Mouse (Mus musculus) fat pad, adult 2 months (tissue): ENCODE measurements around the gene Stmn3.

Source experiments
- DNase-seq: peaks from one replicate; pipeline ENCODE4 v3.0.0-alpha.2; 2011; ENCODE audit warnings: low read depth, low spot score; ENCODE audit errors: extremely low read depth

Stmn3 gene

DNA sequence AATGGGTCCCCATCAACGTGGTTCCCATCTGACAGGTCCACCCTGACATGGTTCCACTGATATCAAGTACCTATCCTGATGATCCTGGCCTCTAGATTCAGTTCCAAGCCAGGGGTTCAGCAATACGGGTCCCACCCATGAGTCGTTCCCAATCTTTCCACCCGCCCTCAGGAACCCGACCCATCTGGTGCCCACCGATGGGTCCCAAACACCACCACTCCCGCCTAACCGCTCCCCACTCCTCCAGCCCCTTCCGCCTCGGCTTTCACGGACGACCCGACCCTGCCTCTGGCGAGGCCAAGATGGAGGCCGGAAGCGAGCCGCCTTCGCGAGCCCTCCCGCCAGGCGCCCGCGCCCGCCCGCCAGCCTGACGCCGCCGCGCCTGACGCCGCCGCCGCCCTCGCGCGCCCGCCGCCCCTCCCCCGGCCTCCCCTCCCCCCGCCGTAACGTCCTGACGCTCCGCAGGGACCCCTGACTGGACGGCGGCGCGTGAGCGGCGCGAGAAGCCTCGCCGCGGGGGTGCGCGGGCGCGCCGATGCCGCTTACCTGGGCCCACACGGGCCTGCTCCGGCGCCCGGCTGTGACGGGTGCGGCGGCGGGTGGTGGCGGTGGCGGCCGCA, 26.9 kb downstream of the Stmn3 start:
- DNase-seq = no peak

- DNase-seq = no peak
Observed at GRCm38 (mm10) chr2:181286629-181287337, 27.5 kb downstream of the Stmn3 start.

DNA sequence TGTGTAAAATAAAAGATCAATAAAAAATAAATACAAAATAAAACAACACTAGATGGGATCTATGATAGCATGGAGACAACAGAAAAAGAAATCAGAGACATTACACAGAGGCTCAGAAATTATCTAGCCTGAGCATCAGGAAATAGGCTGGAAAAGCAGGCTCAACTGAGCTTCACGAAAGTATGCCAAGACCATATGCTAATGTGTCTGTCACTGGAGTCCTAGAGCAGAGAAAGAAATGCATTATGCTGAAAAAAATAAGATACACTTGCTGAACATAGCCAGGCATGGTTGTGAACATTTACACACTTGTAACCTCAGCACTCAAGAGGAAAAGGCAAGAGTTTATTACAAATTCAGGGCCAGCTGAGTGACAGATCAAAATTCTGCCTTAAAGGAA, 34.3 kb downstream of the Stmn3 start:
- no peak for DNase-seq

DNA sequence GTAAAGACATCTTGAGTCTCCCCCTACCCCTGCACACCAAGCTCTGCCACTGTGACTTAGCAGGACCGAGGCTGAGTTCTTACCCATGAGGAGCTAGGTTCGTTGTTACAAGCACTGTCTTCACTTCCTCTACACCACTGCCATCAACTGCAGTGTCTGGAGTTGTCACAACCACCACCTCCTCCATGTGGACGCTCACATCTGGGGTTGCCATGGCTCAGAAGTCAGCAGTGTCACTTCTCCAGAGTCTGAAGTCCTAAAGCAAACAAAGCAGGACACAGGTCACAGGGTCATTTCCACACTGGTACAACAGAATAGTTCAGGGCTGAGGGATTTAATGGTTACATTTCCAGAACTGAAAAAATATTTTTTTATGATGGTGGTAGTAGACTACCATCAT, 36.4 kb downstream of the Stmn3 start:
- DNase-seq = no peak

DNA sequence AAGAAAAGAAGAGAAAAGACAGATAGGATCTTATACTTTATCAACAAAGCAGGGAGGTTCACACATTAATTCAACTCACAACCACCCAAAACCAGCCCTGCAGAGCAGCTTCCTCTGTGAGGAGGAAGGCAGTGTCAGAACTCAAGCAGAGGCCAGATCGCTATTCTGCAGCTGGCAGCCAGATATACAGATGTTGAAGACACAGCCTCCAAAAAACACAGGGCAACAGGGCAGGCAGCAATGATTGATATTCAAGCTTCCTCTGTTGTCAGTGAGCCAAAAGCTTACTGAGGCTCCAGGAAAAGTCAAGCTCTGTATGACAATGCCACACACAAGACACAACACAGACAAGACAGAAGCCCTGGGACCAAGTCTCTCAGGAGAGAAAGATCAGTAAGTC, 37.5 kb downstream of the Stmn3 start:
- no peak for DNase-seq

DNA sequence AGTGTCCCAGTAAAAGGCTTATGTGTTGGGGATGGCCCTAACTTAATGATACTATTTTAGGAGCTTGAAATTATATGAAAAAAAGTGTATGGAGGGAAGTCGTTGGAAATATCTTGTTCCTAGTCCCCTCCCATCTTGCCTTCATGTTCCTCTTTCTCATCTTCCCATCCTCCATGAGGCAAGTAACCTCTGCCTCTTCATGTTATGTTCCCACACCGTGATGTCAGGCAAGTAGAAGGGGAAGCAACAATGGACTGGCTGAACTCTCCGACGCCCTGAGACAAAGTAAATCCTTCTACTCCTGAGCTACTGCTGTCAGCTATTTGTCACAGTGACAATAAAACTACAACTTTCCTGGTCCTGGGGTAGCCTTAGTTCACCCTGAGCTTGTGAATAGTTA, 39.7 kb downstream of the Stmn3 start:
- no peak for DNase-seq

- no peak for DNase-seq
Observed at GRCm38 (mm10) chr2:181273829-181274228, 40.5 kb downstream of the Stmn3 start.

DNA sequence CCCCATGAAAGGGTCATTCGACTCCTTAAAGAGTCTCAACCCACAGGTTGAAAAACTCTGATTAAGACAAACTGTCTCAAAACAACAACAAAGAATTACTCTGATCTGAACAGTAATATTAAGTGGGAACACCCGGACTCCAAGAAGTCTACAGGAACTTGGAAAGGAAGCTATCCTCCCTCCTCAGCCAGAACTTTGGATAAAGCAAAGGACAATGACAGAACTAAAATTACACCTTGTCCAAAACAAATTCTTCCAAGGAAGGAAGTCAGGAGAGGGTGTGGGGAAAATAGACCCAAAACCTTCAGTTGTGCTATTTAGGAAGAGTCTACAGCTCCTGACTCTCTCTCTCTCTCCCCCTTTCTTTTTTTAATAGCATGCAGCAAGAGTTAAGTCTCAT, 42.2 kb downstream of the Stmn3 start:
- DNase-seq = no peak

GRCm38 (mm10) chr2:181266839-181267238, 47.5 kb downstream of the Stmn3 start:
- DNase-seq = no peak
